Mouse (Mus musculus) c-Kit-positive CD71-positive TER-119-positive erythroid progenitor cells, embryonic 14.5 days (primary cell): ENCODE measurements around the gene Edem1.
A peak's percentile ranks its signal among the peaks of the same experiment; 100 is the strongest.
"Not testable (repeated sequence)": the region's sequence is repeated elsewhere in the genome, so short reads cannot be mapped to it uniquely, and the experiment has no call there.

Source experiments
- DNase-seq: peaks from one replicate; pipeline ENCODE4 v3.0.0-alpha.2; 2013; ENCODE audit warnings: low spot score

The Edem1 gene

DNA sequence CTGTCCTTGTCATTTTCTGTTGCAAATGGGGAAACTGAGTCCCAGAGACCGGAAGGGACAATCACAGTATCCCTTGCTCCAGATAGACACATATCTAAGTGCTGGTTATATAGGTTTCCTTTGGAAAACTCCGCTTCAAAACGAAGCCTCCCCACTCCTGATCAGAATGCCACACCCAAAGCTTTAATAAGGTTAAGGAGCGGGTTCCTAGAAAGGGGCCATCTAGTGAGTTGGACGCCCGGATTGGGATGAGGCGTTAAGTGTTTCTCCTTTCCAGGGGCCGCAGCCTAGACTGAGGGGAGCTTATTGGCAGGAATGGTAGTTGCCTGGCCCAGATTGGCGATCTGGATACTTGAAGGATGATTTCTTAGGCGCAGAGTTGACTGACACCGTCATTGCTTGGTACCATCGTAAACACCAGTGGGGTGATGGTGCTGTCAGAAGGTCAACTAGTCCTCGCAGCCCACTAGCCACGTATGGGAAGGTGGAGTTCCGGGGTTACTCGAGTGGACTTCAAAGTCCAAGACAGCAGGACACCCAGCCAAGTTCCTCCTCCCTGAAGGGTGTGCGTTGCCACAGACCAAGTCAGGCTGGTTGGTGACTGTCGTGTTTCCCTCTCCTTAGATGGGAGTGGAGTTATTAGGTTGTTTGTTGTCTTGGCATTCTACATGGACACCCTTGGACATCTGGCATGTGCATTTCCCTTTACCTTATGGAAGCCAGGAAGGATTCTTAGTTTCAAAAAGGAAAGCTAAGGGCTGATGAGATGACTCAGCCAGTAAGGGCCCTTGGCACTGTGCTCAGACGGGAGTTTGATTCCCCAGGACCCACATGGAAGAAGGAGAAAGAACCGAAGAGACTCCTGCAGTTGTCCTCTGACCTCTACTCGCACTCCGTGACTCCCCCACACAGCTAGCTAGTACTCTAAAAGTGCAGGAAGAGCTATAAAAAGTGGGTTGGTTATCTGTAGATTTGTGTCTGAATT lies 1.2 kb downstream of the Edem1 start:
- DNase-seq: peak; percentile 31

DNA sequence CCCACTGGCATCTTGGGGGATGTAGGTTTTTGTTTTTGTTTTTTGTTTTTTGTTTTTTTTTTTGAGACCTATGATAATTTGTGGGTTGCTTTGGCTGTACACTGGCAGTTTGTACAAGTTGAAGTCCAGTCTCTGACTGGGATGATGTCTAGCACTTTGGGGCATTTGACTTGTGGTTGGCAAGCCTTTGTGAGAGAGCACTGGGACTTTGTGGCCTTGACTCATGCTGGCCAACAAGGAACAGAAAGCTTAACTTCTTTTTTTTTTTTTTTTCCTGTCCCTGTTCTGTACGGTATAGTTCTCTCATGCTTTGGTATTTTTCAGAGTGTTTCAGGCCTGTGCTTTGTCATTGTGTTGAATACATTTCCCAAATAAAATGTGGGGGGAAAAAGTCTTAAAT lies 3.7 kb downstream of the Edem1 start:
- no peak for DNase-seq

GRCm38 (mm10) chr6:108832989-108833388 lies 4.5 kb downstream of the Edem1 start:
- no peak for DNase-seq

GRCm38 (mm10) chr6:108833963-108834697 lies 5.7 kb downstream of the Edem1 start:
- no peak for DNase-seq

DNA sequence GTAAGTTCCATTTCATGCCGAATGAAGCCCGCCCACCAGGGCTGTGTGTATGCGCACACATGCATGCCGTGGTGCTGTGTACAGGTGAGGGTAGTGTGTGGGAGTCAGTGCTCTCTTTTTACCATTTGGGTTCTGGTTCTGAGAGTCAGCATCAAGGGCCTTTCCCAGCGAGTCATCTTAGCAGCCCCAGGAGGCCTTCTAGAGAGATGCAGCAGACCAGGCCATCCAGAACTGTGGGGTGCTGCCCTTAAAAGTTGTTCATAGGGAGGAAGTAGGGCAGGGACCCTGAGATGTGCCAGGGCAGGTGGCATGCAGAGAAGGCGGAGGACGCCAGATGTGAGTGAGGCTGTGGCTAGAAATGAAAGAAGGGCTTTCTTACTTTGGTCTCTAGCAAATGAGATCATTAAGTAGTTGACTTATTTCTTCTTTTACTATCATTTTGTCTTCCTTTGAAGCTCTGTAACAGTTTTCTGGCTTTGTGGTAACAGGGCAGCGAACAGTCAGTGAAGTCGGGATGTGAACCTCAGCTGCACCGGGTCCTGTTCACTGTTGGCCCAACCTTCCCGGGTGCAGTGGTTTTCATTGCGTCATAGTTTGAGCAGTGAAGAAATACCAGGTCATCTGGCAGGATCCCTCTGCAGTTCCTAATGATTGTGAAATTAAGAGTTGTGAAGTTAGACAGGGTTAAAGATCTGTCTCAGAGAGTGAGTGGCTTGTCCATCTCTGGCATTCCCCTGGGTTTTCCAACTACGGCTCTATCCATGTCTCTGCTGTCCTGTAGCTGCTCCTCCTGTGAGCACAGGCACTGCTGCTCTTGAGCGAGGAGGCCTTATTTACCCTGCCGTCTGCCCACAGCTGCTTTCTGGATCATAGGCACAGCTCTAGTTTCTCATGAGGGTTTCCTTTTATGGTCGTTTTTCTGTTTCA lies 7.6 kb downstream of the Edem1 start:
- DNase-seq: no peak

DNA sequence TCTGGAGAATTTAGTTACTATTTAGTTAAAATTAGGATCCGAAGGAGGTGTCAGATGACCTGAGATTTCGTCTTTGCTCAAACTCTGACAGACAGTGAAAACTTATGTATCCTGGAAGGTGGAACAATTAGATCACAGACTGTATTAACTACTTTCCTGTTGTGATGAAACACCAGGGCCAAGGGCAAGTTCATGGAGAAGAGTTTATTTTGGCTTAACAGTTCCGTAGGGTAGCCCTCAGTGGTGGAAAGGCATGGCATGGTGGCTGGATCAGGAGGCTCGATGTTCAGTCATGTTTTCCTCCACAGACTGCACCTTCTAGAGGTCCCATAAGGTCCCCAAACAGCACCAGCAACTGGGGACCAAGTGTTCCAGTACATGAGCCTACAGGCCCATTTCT lies 8.6 kb downstream of the Edem1 start:
- no peak for DNase-seq

DNA sequence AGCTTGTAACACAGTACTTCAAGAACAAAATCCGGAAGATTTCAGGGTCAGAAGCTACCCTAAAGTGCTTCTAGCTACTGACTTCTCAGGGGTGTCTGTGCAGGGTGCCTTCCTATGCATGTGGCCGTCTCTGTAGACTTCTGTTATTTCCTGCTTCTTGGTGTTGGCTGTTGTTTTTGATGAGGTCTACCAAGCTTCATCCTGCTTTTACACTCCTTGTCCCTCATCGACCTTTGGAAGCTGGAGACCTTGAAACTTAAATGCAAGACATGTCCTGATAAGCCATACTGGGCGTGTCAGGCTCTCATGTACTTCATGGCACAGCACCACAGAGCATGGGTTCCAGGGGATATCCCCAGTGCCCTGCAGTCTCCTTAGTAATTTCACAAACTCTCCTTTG lies 9.5 kb downstream of the Edem1 start:
- no peak for DNase-seq

DNA sequence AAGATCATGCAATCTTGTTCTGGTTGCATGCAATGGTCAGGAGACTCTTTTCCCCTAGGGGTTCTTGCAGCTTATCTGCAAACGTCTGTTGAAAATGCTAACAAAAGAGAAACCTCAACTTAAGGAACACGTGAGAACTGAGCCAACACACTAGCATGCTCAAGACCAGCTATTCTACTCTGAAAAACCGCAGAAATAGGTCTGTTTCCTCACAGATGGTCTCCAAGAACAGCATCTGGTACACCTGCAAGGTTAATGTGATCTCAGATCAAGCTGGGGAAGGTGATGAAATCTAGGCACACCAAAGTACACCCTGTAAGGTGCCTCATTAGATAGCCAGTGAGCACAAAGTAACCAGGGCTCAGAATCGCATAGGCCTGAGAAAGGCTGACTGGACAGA lies 11.0 kb downstream of the Edem1 start:
- no peak for DNase-seq

DNA sequence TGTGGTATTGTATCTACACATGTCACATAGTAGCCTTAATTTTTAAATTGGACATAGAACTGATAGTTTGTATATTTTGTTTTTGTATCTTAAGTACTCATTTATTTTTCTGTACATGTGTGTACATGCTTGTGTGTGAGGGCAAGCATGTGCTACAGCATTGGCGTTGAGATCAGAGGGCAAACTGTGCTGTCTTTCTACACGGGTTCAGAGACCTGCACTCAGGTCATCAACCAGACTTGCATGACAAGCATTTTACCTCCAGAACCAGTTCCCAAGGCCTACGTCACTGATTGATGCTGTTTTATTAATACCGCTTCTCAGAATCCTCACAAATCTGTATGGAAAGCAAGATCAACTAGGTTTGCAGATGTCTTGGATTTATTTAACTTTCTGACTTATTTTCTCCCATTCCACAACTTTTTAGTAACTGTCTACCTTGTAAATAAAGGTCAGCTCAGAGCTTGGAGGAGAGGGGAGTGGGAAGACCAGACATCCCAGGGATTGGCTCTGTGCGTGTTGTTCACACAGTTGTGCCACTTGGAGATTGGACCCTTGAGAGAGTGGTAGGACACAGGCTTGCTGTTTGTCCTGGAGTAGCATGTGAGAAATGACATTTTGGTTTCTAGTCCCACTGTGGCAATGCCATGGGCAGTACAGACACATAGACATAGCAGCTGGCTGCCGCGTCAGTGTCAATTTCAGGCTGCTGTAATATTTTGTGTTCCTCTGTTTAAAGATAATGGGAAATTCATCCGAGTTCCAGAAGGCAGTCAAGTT lies 12.6 kb downstream of the Edem1 start:
- DNase-seq: no peak

GRCm38 (mm10) chr6:108843664-108844063 lies 15.2 kb downstream of the Edem1 start:
- DNase-seq: no peak

GRCm38 (mm10) chr6:108844093-108844492 lies 15.7 kb downstream of the Edem1 start:
- no peak for DNase-seq

- no peak for DNase-seq
These were observed 16.3 kb downstream of the Edem1 start for GRCm38 (mm10) chr6:108844771-108845170.

DNA sequence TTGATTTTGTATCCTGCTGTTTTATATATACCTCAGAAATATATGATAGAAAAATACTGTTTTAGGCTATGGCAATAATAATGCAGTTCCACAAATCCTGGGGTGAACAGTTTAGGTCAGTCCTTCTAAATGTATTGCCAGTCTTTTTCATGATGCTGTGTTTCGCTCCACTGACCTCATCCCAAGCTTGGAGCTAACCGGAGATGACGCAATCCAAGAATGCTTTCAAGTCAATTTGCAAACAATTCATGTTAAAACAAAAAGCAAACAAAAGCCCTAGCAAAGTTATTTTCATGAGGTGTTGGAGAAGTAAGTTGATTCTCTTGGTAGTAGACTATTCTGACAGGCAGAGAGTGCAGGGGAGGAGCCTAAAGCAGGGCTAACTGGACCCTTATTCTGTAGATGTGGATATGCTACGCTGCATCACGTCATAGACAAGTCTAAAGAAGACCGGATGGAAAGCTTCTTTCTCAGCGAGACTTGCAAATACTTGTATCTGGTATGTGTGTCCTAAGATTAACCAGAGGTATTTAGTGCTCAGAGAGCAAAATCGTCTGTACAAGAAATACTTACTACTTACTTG lies 23.7 kb downstream of the Edem1 start:
- DNase-seq: no peak

DNA sequence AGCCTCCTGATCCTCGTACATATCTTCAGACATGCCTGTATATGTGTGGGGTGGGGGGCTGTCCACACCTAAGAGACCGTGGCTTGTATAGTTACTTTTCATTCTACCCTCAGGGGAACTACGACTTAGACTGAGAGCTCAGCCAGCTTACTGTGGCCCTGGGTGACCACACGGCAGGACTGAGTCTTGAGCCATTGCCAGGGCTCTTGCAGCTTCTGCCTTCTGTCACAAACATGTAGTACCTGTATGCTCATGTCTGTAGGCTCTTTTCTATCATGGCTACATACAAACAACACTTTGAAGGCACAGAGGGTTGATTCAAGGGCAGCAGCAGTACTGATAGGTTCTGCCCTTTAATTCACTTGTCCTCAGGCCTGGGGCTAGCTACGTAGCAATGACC lies 24.5 kb downstream of the Edem1 start:
- no peak for DNase-seq

- no peak for DNase-seq
These were observed 30.1 kb downstream of the Edem1 start for GRCm38 (mm10) chr6:108858583-108858982.

DNA sequence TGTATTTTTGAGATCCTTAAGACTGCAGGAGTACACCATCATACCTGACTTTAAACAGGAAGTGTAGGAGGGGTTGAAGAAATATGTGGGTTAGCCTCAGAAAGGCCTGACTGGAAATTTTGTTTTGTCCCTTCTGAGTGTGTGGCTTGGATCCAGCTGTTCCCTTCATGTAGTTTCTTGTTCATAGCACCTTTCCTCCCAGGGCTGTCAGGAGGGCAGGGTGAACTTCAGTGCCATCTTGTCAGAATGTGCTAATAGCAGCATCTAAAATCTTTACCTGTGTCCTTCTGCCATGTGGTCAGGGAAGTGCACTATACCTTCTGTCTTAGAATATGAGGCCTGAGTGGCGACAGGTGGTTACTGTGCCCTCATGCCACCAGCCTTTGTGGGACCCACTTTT lies 32.8 kb downstream of the Edem1 start:
- no peak for DNase-seq

GRCm38 (mm10) chr6:108862548-108862947 lies 34.1 kb downstream of the Edem1 start:
- no peak for DNase-seq

DNA sequence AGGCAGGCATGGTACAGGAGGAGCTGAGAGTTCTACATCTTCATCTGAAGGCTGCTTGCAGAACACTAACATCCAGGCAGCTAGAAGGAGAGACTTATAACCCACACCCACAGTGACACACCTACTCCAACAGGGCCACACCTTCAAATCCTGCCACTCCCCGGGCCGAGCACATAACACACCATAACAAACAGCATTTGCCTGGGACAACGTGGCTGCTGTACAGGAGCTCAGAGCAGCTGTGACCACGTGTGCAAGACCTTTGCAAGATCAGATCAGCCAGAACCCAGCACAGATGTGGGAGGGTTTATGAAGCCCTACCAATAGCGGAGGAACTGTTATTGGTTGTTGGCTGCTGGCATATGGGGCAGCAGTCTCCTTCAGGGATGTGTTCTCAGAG lies 37.9 kb downstream of the Edem1 start:
- no peak for DNase-seq

DNA sequence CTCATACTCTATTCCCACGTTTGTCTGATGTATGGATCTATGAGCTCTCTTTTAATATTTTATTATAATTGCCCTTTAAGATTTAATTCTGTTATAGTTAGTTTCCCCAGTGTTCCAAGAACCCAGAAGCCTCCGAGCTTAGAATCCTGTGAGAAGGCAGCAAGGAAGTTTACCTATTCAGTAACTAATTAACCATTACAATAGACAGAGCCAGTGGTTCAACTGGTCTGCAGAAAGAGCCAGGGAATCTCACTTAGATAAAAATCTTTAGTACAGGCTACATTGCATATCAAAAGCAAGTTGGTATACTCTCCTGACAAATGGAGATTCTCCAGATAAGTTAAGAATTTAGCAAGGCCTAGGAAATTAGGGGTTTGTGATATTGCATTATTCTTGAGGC lies 40.6 kb downstream of the Edem1 start:
- DNase-seq: not testable (repeated sequence)

GRCm38 (mm10) chr6:108870421-108870820 lies 42.0 kb downstream of the Edem1 start:
- DNase-seq: no peak

DNA sequence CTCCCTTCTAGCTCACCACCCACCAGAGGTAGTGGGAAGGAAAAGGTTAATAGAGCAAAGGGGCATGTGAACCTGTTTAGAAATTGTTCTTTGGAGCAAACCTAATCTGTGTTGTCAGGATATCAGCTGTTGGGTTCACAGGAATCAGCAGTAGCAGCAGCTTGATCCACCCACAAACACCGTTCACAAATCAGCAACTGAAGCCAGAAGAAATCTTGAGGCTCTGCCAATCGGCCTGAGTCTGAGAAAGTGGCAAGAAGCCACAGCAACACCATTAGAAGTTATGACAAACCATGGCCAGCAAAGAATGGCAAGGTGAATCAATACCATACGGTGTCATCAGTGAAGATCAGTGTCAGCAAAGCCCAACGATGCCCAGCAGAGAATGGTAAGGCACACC lies 42.8 kb downstream of the Edem1 start:
- no peak for DNase-seq
